Mouse (Mus musculus): ENCODE measurements around the gene Abcf1. TPM values are rescaled to one million over a fixed set of nuclear protein-coding genes. Genes with fewer than 3 reads are reported as not detected.
A peak's percentile ranks its signal among the peaks of the same experiment; 100 is the strongest.
"Not testable (repeated sequence)": the region's sequence is repeated elsewhere in the genome, so short reads cannot be mapped to it uniquely, and the experiment has no call there.

The Abcf1 gene
- total RNA-seq, 2 experiments from 2014 or later = 65.0 to 73.2 TPM

DNA sequence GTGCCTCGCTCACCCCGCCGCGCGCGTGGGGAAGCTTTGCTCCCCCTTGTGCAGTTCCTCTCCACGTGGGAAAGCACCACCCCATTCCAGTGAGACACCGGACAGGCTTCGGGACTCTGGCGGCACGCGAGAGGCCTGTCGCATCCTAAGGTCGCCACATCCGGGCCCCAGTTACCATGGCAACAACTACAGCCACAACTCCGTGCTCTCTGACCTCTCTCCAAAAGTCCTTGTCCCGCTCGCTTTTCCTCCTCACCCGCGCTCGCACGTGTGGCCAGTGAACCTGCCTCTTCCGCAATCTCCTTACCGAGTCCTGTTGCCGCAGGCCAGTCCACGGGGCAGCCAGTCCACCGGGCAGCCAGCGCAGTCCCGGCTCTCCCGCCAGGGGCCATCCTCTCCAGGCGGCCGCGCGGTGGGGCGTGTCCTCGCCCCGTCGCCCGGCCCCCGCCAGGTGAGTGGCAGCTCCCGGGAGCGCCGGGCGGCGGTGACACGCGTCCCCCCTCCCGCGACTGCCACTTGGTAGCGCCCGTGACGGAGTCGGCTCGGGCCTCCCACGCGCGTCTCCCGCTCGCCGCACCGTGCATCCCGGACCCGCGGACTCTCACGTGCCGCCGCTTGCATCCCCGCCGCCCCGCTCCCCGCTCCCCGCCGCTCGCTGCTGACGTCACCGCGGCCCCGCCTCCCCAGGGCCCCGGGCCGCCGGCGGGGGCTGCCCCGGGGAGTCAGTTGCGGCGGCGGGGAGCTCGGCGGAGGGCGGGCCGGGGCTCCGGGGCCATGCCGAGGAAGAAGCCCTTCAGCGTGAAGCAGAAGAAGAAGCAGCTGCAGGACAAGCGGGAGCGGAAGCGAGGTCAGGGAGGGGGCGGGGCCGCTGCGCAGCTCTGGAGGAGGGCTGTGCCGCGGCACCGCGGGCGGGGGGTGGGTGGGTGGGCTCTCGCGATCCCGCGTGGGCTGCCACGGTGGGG, 10.1 kb upstream of the Abcf1 start, which contains the start of the genes Gnl1 and Prr3:
Gnl1 (plus strand) TSS at position 451 of the 962 bp plus-strand sequence.
Prr3 (minus strand) TSS at position 836 of the 962 bp plus-strand sequence.
- DNase-seq (ENCODE audit: low spot score in 2 of 2) = peak; percentile 88 to 94

DNA sequence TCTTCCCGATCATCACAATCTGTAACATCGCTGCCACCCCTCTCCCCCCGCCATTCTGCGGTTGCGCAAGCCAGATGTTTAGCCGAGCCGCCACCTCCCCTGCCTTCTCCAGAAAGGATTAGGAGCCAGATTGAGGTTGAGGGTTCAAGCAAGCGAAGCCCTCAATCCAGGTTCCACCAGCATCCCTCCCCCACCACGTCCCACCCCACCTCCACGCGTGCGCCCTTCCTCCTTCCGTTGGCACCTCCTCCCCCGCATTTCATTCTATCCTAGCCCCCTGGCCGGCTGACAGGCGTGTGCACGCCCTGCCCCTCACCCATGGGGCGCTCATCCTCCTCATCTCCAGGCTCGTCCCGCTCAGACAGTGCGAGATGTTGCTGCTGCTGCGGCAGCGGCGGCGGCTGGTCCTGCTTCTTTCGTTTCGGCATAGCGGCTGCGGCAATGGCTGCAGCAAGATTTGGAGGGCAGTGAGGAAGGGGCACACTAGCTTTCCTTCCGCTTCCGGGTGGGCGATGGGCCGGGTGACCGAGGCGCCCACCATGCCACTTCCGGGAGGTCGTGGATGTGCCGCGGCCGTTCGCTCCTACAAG, 9.3 kb upstream of the Abcf1 start:
- peak; percentile 88 to 93 for DNase-seq (ENCODE audit: low spot score in 2 of 2)

DNA sequence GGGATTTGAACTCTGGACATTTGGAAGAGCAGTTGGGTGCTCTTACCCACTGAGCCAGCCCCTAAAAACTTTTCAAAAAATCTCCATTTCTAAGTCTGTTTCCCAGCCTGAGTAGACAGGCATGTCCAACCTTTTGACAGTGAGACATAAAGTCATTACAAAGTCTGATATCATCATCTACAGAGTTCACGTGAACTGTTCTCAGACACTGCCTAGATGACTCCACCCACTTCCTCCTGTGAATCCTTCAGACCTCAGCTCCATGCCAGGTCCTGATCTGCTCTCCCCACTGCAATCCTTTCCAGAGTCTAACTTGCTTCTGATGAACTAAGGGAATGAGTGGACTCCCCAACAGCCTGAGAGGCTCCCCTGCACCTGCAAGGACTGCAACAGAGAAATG, 2.6 kb upstream of the Abcf1 start:
- DNase-seq (ENCODE audit: low spot score in 2 of 2) = no peak

DNA sequence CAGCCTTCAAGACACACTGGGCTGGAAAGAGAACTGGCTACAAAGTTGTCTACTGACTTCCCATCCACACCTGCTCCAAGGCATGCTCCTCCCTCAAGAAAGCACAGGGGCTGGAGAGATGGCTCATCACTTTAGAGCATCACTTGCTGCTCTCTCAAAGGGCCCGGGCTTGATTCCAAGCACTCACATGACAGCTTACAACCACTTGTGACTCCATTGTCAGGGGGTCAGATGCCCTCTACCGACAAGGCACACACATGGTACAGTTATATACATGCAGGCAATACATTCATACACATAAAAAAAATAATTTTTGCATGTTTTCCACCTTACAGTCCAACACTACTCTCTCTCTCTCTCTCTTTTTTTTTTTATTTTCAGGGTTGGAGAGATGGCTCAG, 1.9 kb downstream of the Abcf1 start:
- no peak for DNase-seq (ENCODE audit: low spot score in 2 of 2)

DNA sequence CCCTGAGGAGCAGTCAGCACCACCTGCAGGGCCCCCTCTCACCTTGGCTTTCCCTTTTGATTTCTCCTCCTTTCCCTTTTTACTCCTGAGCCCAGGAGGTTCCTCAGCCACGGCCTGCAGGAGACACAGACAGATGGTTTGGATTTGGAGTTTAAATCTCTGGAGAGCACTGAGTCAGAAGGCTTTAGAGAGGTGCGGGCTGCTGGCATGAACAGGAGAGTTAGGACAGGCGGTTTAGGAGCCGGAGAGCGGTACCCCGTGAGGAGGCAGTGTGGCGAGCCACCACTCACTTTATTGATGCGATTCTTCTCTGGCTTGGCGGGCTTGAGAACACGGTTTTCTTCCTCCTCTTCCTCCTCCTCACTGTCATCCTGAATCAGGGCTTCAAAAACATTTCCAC, 6.3 kb downstream of the Abcf1 start:
- DNase-seq (ENCODE audit: low spot score in 2 of 2) = no peak

DNA sequence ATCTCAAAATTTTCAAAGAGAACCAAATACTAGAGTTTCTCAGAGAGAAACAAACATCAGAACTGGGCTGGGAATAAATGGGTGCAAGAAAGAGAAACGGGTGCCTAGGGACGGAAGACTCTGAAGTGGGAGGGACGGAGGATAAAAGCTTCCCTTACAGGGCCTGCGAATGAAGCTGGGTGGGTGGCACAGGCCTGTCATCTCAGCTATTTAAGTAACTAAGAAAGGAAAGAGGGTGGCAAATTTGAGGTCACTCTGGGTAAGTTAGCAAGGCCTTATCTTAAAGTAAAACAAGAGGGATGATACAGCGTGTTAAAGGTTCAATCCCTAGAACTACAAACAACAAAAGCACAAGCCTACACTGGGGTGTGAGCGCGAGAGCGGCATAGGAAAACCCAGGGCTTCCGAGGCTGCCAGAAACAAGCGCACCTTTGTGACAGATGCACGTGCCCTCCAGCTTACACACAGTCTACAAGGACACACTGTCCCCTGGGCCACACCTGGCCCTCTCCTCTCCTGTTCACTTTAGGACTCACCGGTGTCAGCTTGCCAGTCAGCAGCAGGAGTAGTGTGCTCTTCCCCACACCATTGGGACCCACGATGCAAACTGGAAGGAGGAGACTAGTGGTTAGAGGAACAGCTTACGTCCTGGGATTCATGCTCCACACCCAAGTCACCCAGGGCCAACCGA, 10.9 kb downstream of the Abcf1 start:
- no peak for DNase-seq (ENCODE audit: low spot score in 2 of 2)

DNA sequence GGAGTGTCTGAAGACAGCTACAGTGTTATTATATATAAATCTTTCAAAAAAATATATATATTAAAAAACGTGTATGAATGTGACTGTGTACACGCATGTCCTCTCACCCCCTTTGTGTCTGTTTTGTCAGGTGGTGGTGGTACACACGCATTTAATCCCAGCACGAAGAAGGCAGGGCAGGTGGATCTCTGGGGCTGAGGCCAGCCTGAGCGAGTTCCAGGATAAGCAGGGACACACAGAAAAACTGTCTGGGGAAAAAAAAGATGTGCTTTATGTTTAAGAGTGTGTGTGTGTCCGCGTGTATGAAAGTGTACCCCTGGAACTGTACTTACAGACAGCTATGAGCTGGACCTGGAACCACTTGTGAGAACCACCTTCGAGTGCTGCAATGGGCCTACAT, 14.9 kb downstream of the Abcf1 start:
- no peak for DNase-seq (ENCODE audit: low spot score in 2 of 2)

DNA sequence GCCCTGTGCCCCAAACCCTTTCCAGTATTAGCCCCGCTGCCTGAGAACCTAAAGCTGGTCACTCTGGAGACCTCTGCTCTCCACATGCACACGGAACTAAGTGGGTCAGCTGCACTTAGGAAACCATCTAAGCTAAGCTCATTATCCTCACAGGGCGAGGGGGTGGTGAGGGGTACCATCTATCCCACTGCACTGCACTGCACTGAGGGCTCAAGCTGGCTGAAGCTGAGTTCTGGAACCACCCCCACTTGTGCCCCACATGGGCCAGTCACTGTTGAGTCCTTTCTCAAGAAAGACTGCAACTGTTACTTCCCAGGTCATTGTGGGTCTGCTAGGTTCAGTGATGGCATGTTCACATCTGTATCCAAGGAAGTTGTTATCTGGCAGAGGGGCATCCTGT, 17.0 kb downstream of the Abcf1 start:
- not testable (repeated sequence) for DNase-seq (ENCODE audit: low spot score in 2 of 2)

DNA sequence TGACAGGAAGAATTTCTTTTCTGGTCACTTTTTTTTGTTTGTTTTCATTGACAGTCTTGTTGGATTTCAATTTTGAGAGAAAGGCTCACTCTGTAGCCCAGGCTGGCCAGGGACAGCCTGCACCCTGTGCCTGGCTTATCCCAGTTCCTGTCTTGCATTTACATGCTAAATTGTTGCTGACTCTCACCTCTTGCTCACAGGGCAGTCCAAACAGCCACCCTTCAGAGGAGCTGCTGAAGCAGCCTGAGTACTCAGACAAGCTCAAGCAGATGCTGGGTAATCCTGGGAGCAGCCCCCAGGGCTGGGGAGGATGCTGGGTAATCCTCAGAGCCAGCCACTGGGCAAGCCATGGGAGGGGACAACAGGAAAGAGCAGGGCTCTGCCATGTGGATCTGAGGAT, 18.6 kb downstream of the Abcf1 start:
- DNase-seq (ENCODE audit: low spot score in 2 of 2) = not testable (repeated sequence)

DNA sequence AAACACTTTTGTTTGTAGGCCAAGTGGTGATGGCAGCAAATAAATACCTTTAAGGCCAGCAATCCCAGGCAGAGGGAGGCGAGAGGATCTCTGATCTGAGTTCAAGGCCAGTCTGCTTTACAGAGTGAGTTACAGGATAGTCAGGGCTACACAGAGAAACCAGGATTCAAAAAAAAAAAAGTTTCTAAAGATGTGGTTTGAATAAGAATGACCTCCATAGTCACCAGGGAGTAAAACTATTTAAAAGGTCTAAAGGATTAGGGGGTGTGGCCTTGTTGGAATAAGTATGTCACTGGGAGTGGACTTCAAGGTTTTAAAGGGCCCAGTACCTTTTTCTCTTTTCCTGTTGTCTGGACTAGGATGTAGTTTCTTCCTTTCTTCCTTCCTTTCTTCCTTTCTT, 29.6 kb downstream of the Abcf1 start:
- DNase-seq (ENCODE audit: low spot score in 2 of 2) = no peak

DNA sequence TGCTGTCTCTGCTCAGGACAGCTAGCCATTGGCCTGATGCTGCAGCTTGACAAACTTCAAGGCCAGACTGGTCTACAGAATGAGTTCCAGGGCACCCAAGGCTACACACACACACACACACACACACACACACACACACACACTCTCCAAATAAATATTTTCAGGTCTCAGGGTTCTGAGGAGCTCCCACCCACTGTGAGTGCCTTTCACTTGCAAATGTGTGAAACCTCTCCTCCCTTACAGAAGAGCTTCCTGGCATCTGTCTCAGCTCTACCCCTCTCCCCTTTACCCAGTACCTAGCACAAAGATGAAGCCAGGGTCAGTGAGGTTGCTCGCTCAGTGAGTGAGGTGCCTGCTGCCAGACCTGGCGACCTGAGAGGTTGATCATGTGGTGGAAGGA, 30.5 kb downstream of the Abcf1 start:
- DNase-seq (ENCODE audit: low spot score in 2 of 2) = no peak

DNA sequence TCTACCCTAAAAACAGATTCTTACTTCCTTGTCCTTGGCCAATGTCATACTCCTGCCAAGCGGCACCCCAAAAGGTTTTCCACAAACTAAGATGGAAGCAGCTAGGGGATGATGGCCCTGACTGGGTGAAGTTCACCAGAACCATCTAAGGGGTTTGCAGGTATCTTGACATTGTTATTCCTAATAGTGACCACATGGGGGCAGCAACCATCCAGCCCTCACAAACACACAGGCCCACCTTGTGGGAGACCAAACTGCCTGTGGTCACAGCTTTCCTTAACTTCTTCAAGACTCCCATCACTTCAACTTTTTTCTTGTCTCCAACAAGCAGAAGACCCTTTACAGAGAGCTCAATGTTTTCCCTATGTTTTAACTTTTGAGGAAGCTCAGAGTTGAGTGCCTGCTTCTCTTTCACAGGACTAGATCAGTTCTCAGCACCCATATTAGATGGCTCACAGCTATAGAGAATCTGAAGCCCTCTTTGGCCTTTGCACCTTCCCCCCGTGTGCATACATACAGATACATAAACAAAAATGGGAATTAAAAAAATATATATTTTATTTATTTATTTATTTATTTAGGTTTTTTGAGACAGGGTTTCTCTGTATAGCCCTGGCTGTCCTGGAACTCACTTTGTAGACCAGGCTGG, 31.7 kb downstream of the Abcf1 start:
- DNase-seq (ENCODE audit: low spot score in 2 of 2) = peak in 1 of 2 experiments; percentile 64

DNA sequence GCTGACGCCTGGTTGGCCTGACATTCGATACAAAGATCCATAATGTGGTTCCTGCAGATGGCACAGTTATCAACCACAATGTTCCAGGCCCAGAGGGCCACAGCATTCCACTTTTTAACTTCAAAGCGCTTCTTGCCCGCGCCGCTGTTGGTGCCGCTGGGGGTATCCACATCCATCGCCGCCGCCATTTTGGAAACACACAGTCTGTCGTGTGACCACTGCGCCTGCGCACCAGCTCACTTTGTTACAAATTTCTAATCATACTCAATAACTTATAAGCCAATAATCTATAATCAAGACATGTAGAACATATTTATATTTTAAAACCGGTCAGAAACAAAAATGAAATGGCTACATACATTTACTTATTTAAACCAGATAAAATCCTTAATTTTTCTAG, 33.8 kb downstream of the Abcf1 start:
- DNase-seq (ENCODE audit: low spot score in 2 of 2) = not testable (repeated sequence)

DNA sequence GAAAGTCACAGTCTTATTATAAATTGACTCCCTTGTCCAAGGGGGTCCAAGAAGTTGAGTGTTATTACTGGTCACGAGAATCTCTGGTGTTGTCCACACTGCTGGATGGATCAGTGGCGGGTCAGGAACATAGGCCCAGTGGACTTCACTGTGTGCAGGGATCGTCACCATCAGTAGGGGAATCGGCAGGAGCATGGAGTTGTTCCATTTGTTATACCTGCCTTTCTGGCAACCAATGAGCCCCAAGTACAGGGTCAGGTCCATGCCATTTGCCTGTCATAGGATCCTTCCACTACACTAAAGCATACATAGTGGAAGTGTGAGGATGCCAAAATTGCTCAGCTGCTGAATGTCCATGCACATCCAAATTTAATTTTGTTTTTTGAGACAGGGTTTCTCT, 37.0 kb downstream of the Abcf1 start:
- DNase-seq (ENCODE audit: low spot score in 2 of 2) = no peak

DNA sequence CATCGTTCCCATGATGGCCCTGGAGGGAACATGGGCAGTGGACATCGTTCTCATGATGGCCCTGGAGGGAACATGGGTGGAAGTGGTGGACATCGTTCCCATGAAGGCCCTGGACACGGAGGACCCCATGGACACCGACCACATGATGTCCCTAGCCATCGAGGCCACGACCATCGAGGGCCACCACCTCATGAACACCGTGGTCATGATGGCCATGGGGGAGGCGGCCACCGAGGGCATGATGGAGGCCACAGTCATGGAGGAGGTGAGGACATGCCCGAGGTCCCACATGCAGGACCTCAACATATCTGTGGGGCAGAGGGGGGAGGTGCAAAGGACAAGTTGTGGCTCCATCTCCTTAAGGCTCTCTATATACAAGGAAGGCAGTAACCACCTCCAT, 38.9 kb downstream of the Abcf1 start:
- DNase-seq (ENCODE audit: low spot score in 2 of 2) = no peak

DNA sequence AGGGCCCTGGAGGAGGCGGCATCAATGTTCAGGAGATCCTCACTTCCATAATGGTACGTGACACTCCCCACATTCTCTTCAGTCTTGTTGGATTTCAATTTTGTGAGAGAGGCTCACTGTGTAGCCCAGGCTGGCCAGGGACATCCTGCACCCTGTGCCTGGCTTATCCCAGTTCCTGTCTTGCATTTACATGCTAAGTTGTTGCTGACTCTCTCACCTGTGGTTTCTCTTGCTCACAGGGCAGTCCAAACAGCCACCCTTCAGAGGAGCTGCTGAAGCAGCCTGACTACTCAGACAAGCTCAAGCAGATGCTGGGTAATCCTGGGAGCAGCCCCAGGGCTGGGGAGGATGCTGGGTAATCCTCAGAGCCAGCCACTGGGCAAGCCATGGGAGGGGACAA, 40.0 kb downstream of the Abcf1 start:
- no peak for DNase-seq (ENCODE audit: low spot score in 2 of 2)

DNA sequence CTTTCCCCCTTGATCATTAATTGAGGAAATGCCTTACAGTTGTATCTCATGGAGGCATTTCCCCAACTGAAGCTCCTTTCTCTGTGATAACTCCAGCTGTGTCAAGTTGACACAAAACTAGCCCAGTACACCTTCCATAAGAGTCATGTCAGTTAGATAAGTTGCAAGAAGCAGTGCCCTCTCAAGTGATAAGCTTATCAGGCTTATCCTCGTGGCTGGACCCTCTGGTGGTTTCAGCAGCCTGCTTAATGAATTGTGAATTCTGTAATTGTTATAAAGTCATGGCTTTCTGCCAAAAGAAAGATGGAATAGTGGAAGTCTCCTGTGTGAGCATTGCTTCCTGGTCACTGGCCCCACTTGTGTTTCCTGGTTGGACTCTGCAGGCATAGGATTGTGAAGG, 42.1 kb downstream of the Abcf1 start:
- DNase-seq (ENCODE audit: low spot score in 2 of 2) = no peak

DNA sequence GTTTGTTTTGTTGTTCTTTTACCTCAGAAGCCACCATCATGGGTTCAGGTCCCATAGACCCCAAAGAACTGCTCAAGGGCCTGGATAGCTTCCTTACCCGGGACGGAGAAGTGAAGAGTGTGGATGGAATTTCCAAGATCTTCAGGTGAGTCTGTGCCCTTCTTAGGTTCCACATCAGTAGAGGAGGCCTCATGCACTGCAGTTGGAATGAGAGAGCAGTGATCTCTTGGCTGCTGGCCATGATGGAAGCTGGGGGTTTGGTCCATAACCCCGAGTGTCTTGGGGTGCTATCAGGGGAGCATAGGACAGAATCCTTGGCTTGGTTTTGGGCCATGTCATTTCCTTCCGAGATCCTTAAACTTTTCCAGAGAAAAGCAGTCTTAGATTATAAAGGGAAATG, 46.3 kb downstream of the Abcf1 start:
- DNase-seq (ENCODE audit: low spot score in 2 of 2) = no peak

DNA sequence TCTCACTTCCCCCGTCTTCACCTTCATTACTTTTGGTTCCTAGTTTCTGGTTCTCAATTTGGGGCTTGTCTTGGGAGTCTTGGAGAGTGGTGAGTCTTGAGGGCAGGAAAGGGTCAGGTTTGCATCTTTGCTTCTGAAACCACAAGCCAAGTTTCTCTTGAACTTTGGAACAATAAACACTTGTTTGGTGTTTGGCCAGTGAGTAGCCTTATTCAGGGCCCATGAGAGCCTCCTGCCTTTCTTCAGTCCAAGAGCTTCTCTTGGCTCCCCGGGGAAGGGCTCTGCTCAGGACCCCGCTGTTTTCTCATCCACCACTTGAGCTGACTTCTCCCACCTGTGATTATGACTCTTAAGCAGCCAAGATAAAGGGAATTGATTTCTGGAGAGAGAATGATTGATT, 47.0 kb downstream of the Abcf1 start:
- DNase-seq (ENCODE audit: low spot score in 2 of 2) = no peak

DNA sequence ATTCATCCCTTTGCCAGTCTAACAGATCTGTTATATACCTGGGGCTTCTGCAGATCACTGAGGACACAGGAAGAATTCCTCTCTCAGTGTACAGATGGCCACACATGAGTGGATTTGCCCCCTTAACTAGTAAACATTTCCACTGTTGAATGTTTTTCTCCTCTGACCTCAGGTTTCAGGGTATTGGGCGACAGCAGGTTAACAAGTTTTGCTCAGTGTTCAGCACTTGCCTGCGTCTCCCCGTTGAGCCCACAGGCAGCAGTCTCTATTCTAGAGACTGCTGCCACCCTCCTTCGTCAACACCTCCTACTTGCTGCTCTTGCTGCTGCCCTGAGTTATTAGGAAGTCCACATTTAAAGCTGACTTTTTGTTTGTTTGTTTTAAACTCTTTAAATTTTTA, 47.9 kb downstream of the Abcf1 start:
- no peak for DNase-seq (ENCODE audit: low spot score in 2 of 2)

DNA sequence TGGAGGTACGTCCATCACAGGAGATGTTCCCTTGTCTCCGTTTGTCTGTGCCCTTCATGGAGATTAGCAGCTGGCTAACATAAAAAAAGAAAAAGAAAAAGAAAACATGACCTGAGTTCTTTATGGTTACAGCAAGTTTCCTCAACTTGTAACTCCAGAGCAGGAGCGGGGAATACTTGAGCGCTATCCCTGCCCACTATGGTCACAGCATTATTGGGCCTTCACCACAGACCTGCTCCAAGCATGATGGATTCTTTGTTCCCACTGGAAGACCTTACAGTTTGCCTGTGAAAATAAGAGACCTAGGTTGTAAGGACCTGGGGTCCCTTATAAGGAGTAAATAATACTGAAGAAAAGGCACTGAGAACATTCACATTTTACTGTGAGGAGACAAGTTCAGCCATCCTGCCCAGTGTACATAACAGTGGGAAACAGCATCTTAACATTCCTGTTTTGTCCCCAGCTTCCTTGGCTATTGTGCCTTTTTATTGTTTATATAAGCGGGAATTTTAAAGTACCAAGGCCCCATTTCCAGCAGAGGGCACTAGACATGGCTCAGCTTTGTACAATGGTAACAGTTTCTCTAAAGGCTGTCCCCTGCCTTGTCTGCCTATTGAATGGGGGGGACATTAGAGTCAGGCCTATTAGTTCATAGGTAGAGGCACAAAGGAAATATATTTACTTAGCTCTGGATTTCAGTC, 48.5 kb downstream of the Abcf1 start:
- peak in 1 of 2 experiments; percentile 76 for DNase-seq (ENCODE audit: low spot score in 2 of 2)

Data from layer of hippocampus, adult 18-20 months (tissue).